Mouse (Mus musculus) embryonic fibroblast, embryonic 13.5 days (primary cell): ENCODE results near the gene Syce3. TPM values are rescaled to one million over a fixed set of nuclear protein-coding genes. Genes with fewer than 3 reads are reported as not detected.
"Not testable (repeated sequence)": the region's sequence is repeated elsewhere in the genome, so short reads cannot be mapped to it uniquely, and the experiment has no call there.

Source experiments
- H3K27ac ChIP-seq: 2 replicates; pipeline ENCODE4 v1.5.1; 2012; ENCODE audit warnings: low read length, control low read depth, inconsistent platforms; ENCODE audit not compliant: insufficient read depth
- H3K4me1 ChIP-seq: 2 replicates; pipeline ENCODE4 v1.6.1; 2011; ENCODE audit warnings: low read length; ENCODE audit not compliant: control insufficient read depth, insufficient read depth
- H3K4me3 ChIP-seq: 2 replicates; pipeline ENCODE4 v1.5.1; 2011; ENCODE audit warnings: mild to moderate bottlenecking, control low read depth, low read length; ENCODE audit not compliant: insufficient read depth
- CTCF ChIP-seq: IDR thresholded peaks from 2 replicates; pipeline ENCODE4 v1.5.1; 2011; ENCODE audit warnings: mild to moderate bottlenecking, control low read depth, low read length, moderate library complexity, borderline replicate concordance; ENCODE audit not compliant: insufficient read depth
- POLR2A ChIP-seq: IDR thresholded peaks from 2 replicates; pipeline ENCODE4 v1.6.1; 2011; ENCODE audit warnings: low read depth, mild to moderate bottlenecking, control low read depth, low read length, moderate library complexity
- polyA plus RNA-seq: library from polyadenylated mRNA; stranded (reverse); fragments of >200 nt; gene quantifications from 2 replicates; pipeline ENCODE4 v1.2.4, GENCODE M21; 2011; ENCODE audit warnings: low read depth; ENCODE audit not compliant: missing spikeins, insufficient read length

Gene Syce3
- polyA plus RNA-seq, 1 experiment, result not detected

GRCm38 (mm10) chr15:89434136-89434535 is 23.8 kb upstream of the Syce3 start:
- H3K4me1 ChIP-seq, result no peaks in the 10 kb centered on the region
- no peak overlapping the region for H3K27ac ChIP-seq
- no peak overlapping the region for H3K4me3 ChIP-seq
- TF ChIP-seq POLR2A, result no peak
- TF ChIP-seq CTCF, result no peak

GRCm38 (mm10) chr15:89432946-89433345 is 22.6 kb upstream of the Syce3 start:
- Histone ChIP-seq H3K4me1 (no peaks in the 10 kb centered on the region), H3K27ac (no peak overlapping the region), H3K4me3 (no peak overlapping the region)
- TF ChIP-seq CTCF (no peak), POLR2A (no peak)

GRCm38 (mm10) chr15:89431806-89432205 is 21.5 kb upstream of the Syce3 start:
- Histone ChIP-seq H3K4me3 (no peak overlapping the region), H3K27ac (no peak overlapping the region), H3K4me1 (no peaks in the 10 kb centered on the region)
- TF ChIP-seq CTCF (no peak), POLR2A (no peak)

DNA sequence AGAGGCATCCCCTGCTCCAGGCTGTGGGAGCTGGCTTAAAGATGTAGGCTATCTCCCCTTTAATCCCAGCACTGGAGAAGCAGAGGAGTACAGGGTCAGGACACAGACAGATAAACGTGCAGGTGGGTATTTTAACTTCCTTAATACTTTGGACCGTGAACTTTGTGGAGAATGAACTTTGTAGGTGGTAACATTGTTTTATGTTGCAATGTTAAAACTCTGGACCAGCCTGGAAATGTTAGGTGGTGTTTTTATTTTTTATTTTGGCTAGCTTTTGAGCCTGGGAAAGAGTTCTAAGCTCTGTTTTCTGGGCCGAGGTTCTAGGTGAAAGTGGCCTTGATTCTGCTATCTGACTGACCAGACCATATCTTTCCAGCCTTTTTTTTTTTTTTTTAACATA is 21.0 kb upstream of the Syce3 start:
- H3K4me3 ChIP-seq, result no peak overlapping the region
- H3K27ac ChIP-seq, result no peak overlapping the region
- TF ChIP-seq POLR2A, result no peak
- no peak for TF ChIP-seq CTCF
- no peaks in the 10 kb centered on the region for H3K4me1 ChIP-seq

GRCm38 (mm10) chr15:89430771-89431170 is 20.5 kb upstream of the Syce3 start:
- H3K4me3 ChIP-seq, H3K27ac ChIP-seq, H3K4me1 ChIP-seq: not testable (repeated sequence)

DNA sequence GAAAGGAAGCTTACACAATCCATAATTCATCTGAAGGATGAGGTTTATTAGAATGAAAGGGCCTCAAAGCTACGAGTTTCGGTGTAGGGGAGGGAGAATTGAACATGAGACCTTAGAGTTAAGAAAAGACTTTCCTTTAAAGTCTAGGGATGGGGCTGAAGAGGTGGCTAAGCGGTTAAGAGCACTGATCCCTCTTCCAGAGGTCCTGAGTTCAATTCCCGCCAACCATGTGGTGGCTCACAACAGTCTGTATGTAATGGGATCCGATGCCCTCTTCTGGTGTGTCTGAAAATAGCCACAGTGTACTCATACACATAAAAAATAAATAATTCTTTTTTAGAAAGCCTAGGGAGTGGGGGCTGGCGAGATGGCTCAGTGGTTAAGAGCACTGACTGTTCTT is 20.0 kb upstream of the Syce3 start:
- Histone ChIP-seq H3K4me1 (no peaks in the 10 kb centered on the region), H3K4me3 (peak overlapping the region; percentile 62), H3K27ac (peak overlapping the region; percentile 25)
- TF ChIP-seq POLR2A, result no peak
- no peak for TF ChIP-seq CTCF

DNA sequence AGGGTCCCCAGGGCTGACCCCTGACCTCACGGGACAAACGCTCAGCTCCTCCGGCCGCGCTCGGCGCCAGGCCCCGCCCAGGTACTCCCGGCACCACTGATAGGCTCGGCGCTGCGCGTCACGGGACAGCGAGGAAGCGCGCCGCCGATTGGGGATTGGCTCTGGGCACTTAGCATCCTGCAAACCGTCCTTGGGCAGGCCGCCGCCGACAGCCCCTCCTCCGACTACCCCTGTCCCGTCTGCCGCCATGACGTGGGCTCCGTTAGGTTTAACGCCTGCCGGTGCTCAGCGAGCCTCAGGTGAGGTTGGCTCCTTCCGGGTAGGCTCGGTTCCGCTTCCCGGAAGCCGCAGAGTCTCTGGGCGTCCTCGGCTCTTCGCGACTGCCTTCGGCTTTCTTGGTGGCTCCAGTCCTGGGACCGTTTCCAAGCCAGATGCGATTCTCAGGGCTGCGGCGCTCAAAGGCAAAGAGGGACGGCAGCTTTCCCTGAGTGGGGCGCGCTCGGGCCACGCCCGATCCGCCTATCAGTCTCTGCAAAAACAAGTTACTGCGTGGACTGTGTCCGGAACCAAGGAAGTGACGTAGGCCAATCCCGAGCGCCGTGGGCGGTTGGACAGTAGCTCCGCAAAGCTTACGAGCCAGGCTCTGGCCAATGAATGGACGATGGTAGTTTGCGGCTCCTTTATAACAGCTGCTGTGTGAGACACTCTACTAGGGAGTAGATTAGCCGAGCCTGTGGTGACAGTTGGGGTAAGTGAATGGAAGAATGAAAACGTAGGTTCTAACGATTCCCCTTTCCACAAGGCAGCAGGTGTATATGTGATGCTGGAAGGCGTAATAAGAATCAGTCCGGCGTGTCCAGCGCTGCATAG is 19.3 kb upstream of the Syce3 start, which contains the start of the genes C730034F03Rik, Gm44502 and Chkb:
C730034F03Rik (plus strand) TSS at position 238 of the 870 bp plus-strand sequence.
Gm44502 (minus strand) TSS at position 345 of the 870 bp plus-strand sequence.
Chkb (minus strand) TSS at position 557 of the 870 bp plus-strand sequence.
- Histone ChIP-seq H3K4me3 (peak within 1 kb of the TSS; percentile 62), H3K27ac (peak within 1 kb of the TSS; percentile 80), H3K4me1 (no peaks in the 10 kb centered on the region)
- TF ChIP-seq POLR2A (peak; percentile 91), CTCF (no peak)

- H3K4me1 ChIP-seq, result no peaks in the 10 kb centered on the region
- no peak for TF ChIP-seq CTCF
- no peak for TF ChIP-seq POLR2A
- H3K27ac ChIP-seq, result no peak overlapping the region
- H3K4me3 ChIP-seq, result peak overlapping the region; percentile 62
These were observed 18.6 kb upstream of the Syce3 start for GRCm38 (mm10) chr15:89428821-89429351.

GRCm38 (mm10) chr15:89428136-89428790 is 18.0 kb upstream of the Syce3 start:
- Histone ChIP-seq H3K4me3 (peak overlapping the region; percentile 62), H3K27ac (no peak overlapping the region), H3K4me1 (no peaks in the 10 kb centered on the region)
- TF ChIP-seq CTCF, result no peak
- TF ChIP-seq POLR2A, result no peak

DNA sequence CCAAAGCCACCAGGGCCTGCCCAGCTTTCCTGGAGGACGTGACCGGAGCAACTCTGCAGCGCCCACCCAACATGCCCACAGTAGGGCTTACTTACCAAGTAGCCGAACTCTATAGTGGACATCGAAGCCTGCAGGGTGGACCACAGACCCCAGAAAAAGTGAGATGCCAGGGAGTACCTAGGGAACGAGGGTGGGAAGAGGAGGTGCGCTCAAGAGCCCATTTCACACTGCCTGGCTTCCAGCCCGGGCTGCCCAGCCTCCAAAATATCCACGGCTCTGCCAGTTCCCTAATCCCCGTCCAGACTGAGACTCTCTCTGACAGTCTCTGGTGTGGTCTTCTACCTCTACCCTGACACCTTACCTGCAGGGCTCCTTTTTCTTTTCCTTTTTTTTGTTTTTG is 16.4 kb upstream of the Syce3 start:
- Histone ChIP-seq H3K4me1 (no peaks in the 10 kb centered on the region), H3K27ac (no peak overlapping the region), H3K4me3 (no peak overlapping the region)
- TF ChIP-seq POLR2A (no peak), CTCF (no peak)
